Mouse (Mus musculus) thymus, adult 2 months (tissue): ENCODE data around the gene Treml2. TPM values are rescaled to one million over a fixed set of nuclear protein-coding genes. Genes with fewer than 3 reads are reported as not detected.

Source experiments
- DNase-seq: peaks from one replicate; pipeline ENCODE4 v3.0.0; 2021
- H3K27ac ChIP-seq: fragments of 200-500 bp; 2 replicates; pipeline ENCODE4 v1.5.1; 2012; ENCODE audit warnings: low read length, control low read depth; ENCODE audit not compliant: control insufficient read depth, insufficient read depth
- H3K27me3 ChIP-seq: fragments of 200-500 bp; 2 replicates; pipeline ENCODE4 v1.6.1; 2012; ENCODE audit warnings: mild to moderate bottlenecking, low read length, moderate library complexity, mixed read lengths; ENCODE audit not compliant: control insufficient read depth, insufficient read depth
- H3K36me3 ChIP-seq: fragments of 200-500 bp; 2 replicates; pipeline ENCODE4 v1.6.1; 2012; ENCODE audit warnings: mild to moderate bottlenecking, low read length, moderate library complexity; ENCODE audit not compliant: control insufficient read depth, insufficient read depth
- H3K4me1 ChIP-seq: fragments of 200-500 bp; replicated peaks from 2 replicates; pipeline ENCODE4 v1.6.1; 2012; ENCODE audit warnings: low read length; ENCODE audit not compliant: control insufficient read depth, insufficient read depth
- H3K4me3 ChIP-seq: fragments of 200-500 bp; 2 replicates; pipeline ENCODE4 v1.5.1; 2012; ENCODE audit warnings: mild to moderate bottlenecking, low read length, control low read depth, moderate library complexity; ENCODE audit not compliant: control insufficient read depth, insufficient read depth
- CTCF ChIP-seq: fragments of 200-500 bp; IDR thresholded peaks from 2 replicates; pipeline ENCODE4 v1.5.1; 2012; ENCODE audit warnings: mild to moderate bottlenecking, control low read depth, low read length, moderate library complexity, borderline replicate concordance; ENCODE audit not compliant: control insufficient read depth, poor library complexity, insufficient read depth; ENCODE audit errors: extremely low read depth
- POLR2A ChIP-seq: fragments of 200-500 bp; IDR thresholded peaks from 2 replicates; pipeline ENCODE4 v1.6.1; 2012; ENCODE audit warnings: mild to moderate bottlenecking, low read length, control low read depth, moderate library complexity; ENCODE audit not compliant: control insufficient read depth, poor library complexity, insufficient read depth; ENCODE audit errors: extremely low read depth
- whole genome bisulfite sequencing: fragments of 180-500 bp; shearing (Covaris S2); methylation state at CpG from one replicate; pipeline ENCODE4 v1.1.7; 2018; 5-methylcytosine and 5-hydroxymethylcytosine counted together
- polyA plus RNA-seq: library from polyadenylated mRNA; depleted of rRNA; stranded (reverse); fragments of >200 nt; gene quantifications from 2 replicates; pipeline ENCODE4 v1.2.3, GENCODE M21; 2012; rRNA removed

Gene Treml2
- 54.8 and 56.4 TPM in 2 replicates for polyA plus RNA-seq

DNA sequence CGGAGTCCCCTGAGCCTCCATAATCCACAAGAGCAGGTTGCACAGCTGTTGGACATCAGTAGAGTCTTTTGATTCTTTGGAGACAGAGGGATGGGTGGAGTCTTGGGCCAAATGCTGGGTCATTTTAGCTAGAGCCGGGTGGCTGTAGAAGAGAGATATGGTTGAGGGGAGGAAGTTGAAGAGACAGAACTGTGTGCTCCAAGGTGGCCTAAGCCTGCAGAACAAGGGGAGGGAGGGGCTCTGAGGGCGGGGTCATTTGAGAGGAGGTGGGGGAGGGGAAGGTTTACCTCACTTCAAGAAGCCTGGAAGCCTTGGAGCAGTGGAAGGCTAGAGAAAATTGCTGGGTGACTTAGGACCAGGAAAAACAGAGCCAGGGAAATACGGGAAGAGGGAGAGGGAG, at the start of gene Treml2:
Treml2 (plus strand) TSS at position 296 of the 400 bp plus-strand sequence.
- Histone ChIP-seq H3K27me3 (no peaks in the 10 kb centered on the region), H3K4me3 (peak within 1 kb of the TSS; percentile 95), H3K27ac (peak within 1 kb of the TSS; percentile 94), H3K36me3 (peaks cover 4% of the 10 kb centered on the region; the same call in 1 of the 2 replicates), H3K4me1 (peaks cover 48% of the 10 kb centered on the region)
- TF ChIP-seq CTCF (no peak), POLR2A (no peak)
- 12% methylated on average over 4 of the region's 4 CpGs for WGBS
- DNase-seq: no peak

DNA sequence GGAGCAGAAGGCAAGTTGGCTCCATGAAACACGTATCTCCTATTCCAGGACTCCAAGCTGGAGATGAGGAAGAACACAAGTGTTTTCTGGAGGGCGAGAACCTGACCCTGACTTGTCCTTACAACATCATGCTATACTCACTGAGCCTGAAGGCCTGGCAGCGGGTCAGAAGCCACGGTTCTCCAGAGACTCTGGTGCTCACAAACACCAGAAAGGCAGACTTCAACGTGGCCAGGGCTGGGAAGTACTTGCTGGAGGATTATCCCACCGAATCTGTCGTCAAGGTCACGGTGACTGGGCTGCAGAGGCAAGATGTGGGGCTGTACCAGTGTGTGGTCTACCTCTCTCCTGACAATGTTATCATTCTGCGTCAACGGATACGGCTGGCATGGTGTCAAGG, 49.8 kb upstream of the Treml2 start:
- no peaks in the 10 kb centered on the region for H3K36me3 ChIP-seq
- no peak overlapping the region for H3K27ac ChIP-seq
- 87% methylated on average over 11 of the region's 11 CpGs for WGBS
- H3K4me3 ChIP-seq: no peak overlapping the region
- TF ChIP-seq CTCF (no peak), POLR2A (no peak)
- DNase-seq: no peak
- no peaks in the 10 kb centered on the region for H3K27me3 ChIP-seq
- no peaks in the 10 kb centered on the region for H3K4me1 ChIP-seq

DNA sequence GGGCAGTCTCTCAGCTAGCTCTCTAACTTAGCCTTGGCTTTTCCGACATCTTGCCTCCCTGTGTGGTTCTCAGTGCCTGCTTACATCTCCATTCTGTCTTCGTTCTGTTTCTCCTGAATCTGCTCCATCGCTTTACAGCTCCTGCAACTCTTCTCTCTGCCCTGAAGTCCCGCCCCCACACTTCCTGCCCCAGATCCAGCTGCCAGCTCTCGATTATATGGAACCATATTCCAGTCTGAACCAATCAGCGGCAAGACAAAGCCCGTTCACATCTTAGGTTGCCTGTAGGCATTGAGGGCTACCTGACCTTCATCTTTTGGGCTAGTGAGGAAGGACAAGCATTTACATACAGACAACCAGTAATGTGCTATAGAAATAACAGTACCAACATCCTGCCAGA, 48.7 kb upstream of the Treml2 start:
- no peaks in the 10 kb centered on the region for H3K4me1 ChIP-seq
- TF ChIP-seq CTCF (no peak), POLR2A (no peak)
- no peak overlapping the region for H3K27ac ChIP-seq
- DNase-seq: no peak
- H3K27me3 ChIP-seq: no peaks in the 10 kb centered on the region
- H3K36me3 ChIP-seq: no peaks in the 10 kb centered on the region
- 90% methylated on average over 7 of the region's 7 CpGs for WGBS
- H3K4me3 ChIP-seq: no peak overlapping the region

GRCm38 (mm10) chr17:48256575-48256974, 42.7 kb upstream of the Treml2 start:
- no peak for TF ChIP-seq POLR2A
- TF ChIP-seq CTCF: no peak
- H3K27me3 ChIP-seq: no peaks in the 10 kb centered on the region
- no peak for DNase-seq
- no peaks in the 10 kb centered on the region for H3K36me3 ChIP-seq
- no peaks in the 10 kb centered on the region for H3K4me1 ChIP-seq
- H3K4me3 ChIP-seq: no peak overlapping the region
- no peak overlapping the region for H3K27ac ChIP-seq

DNA sequence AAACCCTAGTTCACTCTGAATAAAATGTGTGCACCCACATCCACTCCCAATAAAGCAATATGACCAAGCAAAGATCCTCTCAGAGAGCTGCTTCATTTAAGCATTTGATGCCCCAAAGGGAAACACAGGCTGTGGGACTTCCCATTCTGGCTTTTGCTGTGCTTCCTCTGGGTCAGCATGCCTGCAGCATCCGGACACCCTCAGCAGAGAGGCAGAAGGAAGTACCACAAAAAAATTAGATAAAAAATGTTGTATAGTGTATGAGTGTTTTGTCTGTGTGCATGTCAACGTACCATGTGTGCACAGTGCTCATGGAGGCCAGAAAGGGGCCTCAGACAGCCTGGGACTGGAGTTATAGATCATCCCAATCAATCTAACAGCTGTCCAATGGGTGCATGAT, 37.4 kb upstream of the Treml2 start:
- H3K4me3 ChIP-seq: no peak overlapping the region
- 46% methylated on average over 2 of the region's 2 CpGs for WGBS
- TF ChIP-seq POLR2A (no peak), CTCF (no peak)

DNA sequence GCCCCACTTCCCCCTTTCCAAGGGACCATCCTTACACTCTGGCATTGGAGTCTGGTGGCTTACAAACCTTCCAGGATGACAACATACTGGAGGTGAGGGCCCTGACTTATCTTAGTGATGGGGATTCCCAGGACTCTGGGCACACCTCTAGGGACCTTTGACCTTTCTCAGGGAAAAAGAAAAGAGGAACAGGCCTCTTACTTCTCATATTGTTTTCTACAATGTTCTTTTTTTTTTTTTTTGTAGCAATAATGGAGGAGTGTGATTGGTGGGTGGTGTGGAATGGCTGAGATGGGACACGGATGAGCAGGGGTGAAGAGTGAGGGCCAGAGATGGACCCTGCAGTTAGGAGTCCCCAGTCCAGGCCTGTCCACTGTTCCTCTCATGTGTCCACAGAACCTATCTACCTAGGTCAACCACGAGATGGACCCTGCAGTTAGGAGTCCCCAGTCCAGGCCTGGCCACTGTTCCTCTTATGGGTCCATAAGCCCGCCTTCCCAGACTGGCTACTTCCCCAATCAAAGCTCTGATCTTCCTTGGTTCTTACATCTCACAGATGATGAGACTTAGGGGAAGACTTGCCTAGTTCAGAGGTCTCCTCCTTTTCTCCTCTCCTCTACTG, 35.4 kb upstream of the Treml2 start, which contains the start of gene Treml4:
Treml4 (plus strand) TSS at position 555 of the 622 bp plus-strand sequence.
- WGBS: 89% methylated on average over 3 of the region's 3 CpGs
- Histone ChIP-seq H3K36me3 (no peaks in the 10 kb centered on the region), H3K4me1 (no peaks in the 10 kb centered on the region), H3K27me3 (no peaks in the 10 kb centered on the region), H3K27ac (no peak within 1 kb of the TSS), H3K4me3 (no peak within 1 kb of the TSS)
- TF ChIP-seq POLR2A: no peak
- no peak for TF ChIP-seq CTCF
- no peak for DNase-seq

More for the DNA sequence above, 37.4 kb upstream of the Treml2 start:
- Histone ChIP-seq H3K4me1 (no peaks in the 10 kb centered on the region), H3K27ac (no peak overlapping the region), H3K27me3 (no peaks in the 10 kb centered on the region), H3K36me3 (no peaks in the 10 kb centered on the region)
- DNase-seq: no peak

- Histone ChIP-seq H3K4me3 (no peak overlapping the region), H3K27ac (no peak overlapping the region), H3K27me3 (no peaks in the 10 kb centered on the region), H3K36me3 (no peaks in the 10 kb centered on the region), H3K4me1 (no peaks in the 10 kb centered on the region)
- no peak for DNase-seq
- WGBS: 95% methylated on average over 7 of the region's 7 CpGs
- TF ChIP-seq POLR2A: no peak
- no peak for TF ChIP-seq CTCF
Observed at GRCm38 (mm10) chr17:48264662-48265061, 34.6 kb upstream of the Treml2 start.

GRCm38 (mm10) chr17:48266138-48266537, 33.2 kb upstream of the Treml2 start:
- Histone ChIP-seq H3K4me1 (no peaks in the 10 kb centered on the region), H3K4me3 (no peak overlapping the region), H3K36me3 (no peaks in the 10 kb centered on the region), H3K27me3 (no peaks in the 10 kb centered on the region), H3K27ac (no peak overlapping the region)
- WGBS: 79% methylated on average over 2 of the region's 2 CpGs
- DNase-seq: no peak
- no peak for TF ChIP-seq POLR2A
- TF ChIP-seq CTCF: no peak
